Mouse (Mus musculus) neural tube, embryonic 13.5 days (tissue): ENCODE results near the gene Patl2. TPM values are rescaled to one million over a fixed set of nuclear protein-coding genes. Genes with fewer than 3 reads are reported as not detected.

Experiments
- ATAC-seq: fragments of 200-750 bp; cut with Nextera tagmentation; 2 replicates; pipeline ENCODE4 v1.8.0; 2017; ENCODE audit warnings: low read depth, mild to moderate bottlenecking, moderate TSS enrichment, moderate library complexity
- H3K27ac ChIP-seq: fragments of 300-500 bp; sonication (generic); replicated peaks from 2 replicates; pipeline ENCODE4 v1.5.1; 2015; ENCODE audit warnings: moderate library complexity, mild to moderate bottlenecking, inconsistent platforms
- H3K27me3 ChIP-seq: fragments of 300-500 bp; sonication (generic); 2 replicates; pipeline ENCODE4 v1.6.1; 2015; ENCODE audit warnings: mild to moderate bottlenecking, inconsistent platforms
- H3K36me3 ChIP-seq: fragments of 300-500 bp; sonication (generic); 2 replicates; pipeline ENCODE4 v1.6.1; 2015; ENCODE audit warnings: mild to moderate bottlenecking, inconsistent platforms
- H3K4me1 ChIP-seq: fragments of 300-500 bp; sonication (generic); replicated peaks from 2 replicates; pipeline ENCODE4 v1.6.1; 2015; ENCODE audit warnings: inconsistent platforms
- H3K4me2 ChIP-seq: fragments of 300-500 bp; sonication (generic); 2 replicates; pipeline ENCODE4 v1.6.1; 2015; ENCODE audit warnings: inconsistent platforms, mild to moderate bottlenecking, moderate library complexity
- H3K4me3 ChIP-seq: fragments of 300-500 bp; sonication (generic); 2 replicates; pipeline ENCODE4 v1.5.1; 2015; ENCODE audit warnings: mild to moderate bottlenecking, inconsistent platforms
- H3K9ac ChIP-seq: fragments of 300-500 bp; sonication (generic); 2 replicates; pipeline ENCODE4 v1.6.1; 2015; ENCODE audit warnings: moderate library complexity, mild to moderate bottlenecking, inconsistent platforms
- H3K9me3 ChIP-seq: fragments of 300-500 bp; sonication (generic); 2 replicates; pipeline ENCODE4 v1.6.1; 2016; ENCODE audit warnings: inconsistent platforms
- WGBS: fragments of 180-500 bp; shearing (Covaris S2); methylation state at CpG from one replicate; pipeline ENCODE4 v1.1.7; 2015; 5-methylcytosine and 5-hydroxymethylcytosine counted together
- polyA plus RNA-seq: library from polyadenylated mRNA; unstranded; fragments of >200 nt; fragmentation: Nextera tagmentation; extraction: Ambion mirVana; gene quantifications from 2 replicates; pipeline ENCODE4 v1.2.1, GENCODE M21; 2015

Gene Patl2
- polyA plus RNA-seq, 1 experiment from 2014 or later = not detected

- Histone ChIP-seq H3K4me3 (no peak overlapping the region), H3K4me2 (no peak overlapping the region), H3K27ac (no peak overlapping the region), H3K9me3 (no peaks in the 10 kb centered on the region), H3K4me1 (peaks cover 15% of the 10 kb centered on the region), H3K9ac (no peak overlapping the region), H3K27me3 (no peaks in the 10 kb centered on the region), H3K36me3 (no peaks in the 10 kb centered on the region)
- no peak for ATAC-seq
- 95% methylated on average over 1 of the region's 1 CpGs for WGBS
Measured at GRCm38 (mm10) chr2:122151221-122151620, 34.8 kb downstream of the Patl2 start.

- H3K9ac ChIP-seq = no peak overlapping the region
- no peak overlapping the region for H3K27ac ChIP-seq
- no peak overlapping the region for H3K4me3 ChIP-seq
- 80% methylated on average over 3 of the region's 3 CpGs for WGBS
- no peaks in the 10 kb centered on the region for H3K36me3 ChIP-seq
- H3K27me3 ChIP-seq = no peaks in the 10 kb centered on the region
- no peaks in the 10 kb centered on the region for H3K9me3 ChIP-seq
- H3K4me2 ChIP-seq = no peak overlapping the region
- H3K4me1 ChIP-seq = peaks cover 15% of the 10 kb centered on the region
- no peak for ATAC-seq
Measured at GRCm38 (mm10) chr2:122149716-122150115, 36.3 kb downstream of the Patl2 start.

GRCm38 (mm10) chr2:122149316-122149715 lies 36.7 kb downstream of the Patl2 start:
- no peaks in the 10 kb centered on the region for H3K27me3 ChIP-seq
- peaks cover 15% of the 10 kb centered on the region for H3K4me1 ChIP-seq
- no peak overlapping the region for H3K4me2 ChIP-seq
- no peaks in the 10 kb centered on the region for H3K36me3 ChIP-seq
- no peak for ATAC-seq
- WGBS = 90% methylated on average over 6 of the region's 6 CpGs
- H3K9me3 ChIP-seq = no peaks in the 10 kb centered on the region
- no peak overlapping the region for H3K27ac ChIP-seq
- H3K9ac ChIP-seq = no peak overlapping the region
- no peak overlapping the region for H3K4me3 ChIP-seq

- WGBS = 31% methylated on average over 18 of the region's 18 CpGs
- Histone ChIP-seq H3K36me3 (no peaks in the 10 kb centered on the region), H3K4me1 (peaks cover 15% of the 10 kb centered on the region), H3K4me2 (peak overlapping the region; percentile 87), H3K27me3 (no peaks in the 10 kb centered on the region), H3K4me3 (peak overlapping the region; percentile 68), H3K9me3 (no peaks in the 10 kb centered on the region), H3K9ac (peak overlapping the region; percentile 85), H3K27ac (no peak overlapping the region; the same call in 1 of the 2 replicates)
- 0 out of 2 replicates have a peak, but pooled peaks have one; percentile 16 for ATAC-seq
Measured at GRCm38 (mm10) chr2:122148242-122148917, 37.6 kb downstream of the Patl2 start.

GRCm38 (mm10) chr2:122147508-122148241 lies 38.3 kb downstream of the Patl2 start, which contains the start of gene B2m:
B2m (plus strand) TSS chr2:122147686.
- ATAC-seq = peak; percentile 98
- WGBS = under 1% methylated on average over 40 of the region's 40 CpGs
- H3K27ac ChIP-seq = peak within 1 kb of the TSS; percentile 68

GRCm38 (mm10) chr2:122146687-122147086 lies 39.3 kb downstream of the Patl2 start:
- H3K4me3 ChIP-seq = no peak overlapping the region
- no peaks in the 10 kb centered on the region for H3K36me3 ChIP-seq
- WGBS = 73% methylated on average over 6 of the region's 6 CpGs
- peaks cover 15% of the 10 kb centered on the region for H3K4me1 ChIP-seq
- no peak overlapping the region for H3K27ac ChIP-seq
- no peaks in the 10 kb centered on the region for H3K27me3 ChIP-seq
- ATAC-seq = no peak
- H3K9ac ChIP-seq = no peak overlapping the region
- no peaks in the 10 kb centered on the region for H3K9me3 ChIP-seq
- H3K4me2 ChIP-seq = peak overlapping the region; percentile 87; the same call in 1 of the 2 replicates

More at GRCm38 (mm10) chr2:122147508-122148241, 38.3 kb downstream of the Patl2 start, which contains the start of gene B2m:
- H3K4me1 ChIP-seq = peaks cover 15% of the 10 kb centered on the region
- peak within 1 kb of the TSS; percentile 68 for H3K4me3 ChIP-seq
- peak within 1 kb of the TSS; percentile 87 for H3K4me2 ChIP-seq
- peak within 1 kb of the TSS; percentile 85 for H3K9ac ChIP-seq
- no peaks in the 10 kb centered on the region for H3K27me3 ChIP-seq
- H3K9me3 ChIP-seq = no peaks in the 10 kb centered on the region
- H3K36me3 ChIP-seq = no peaks in the 10 kb centered on the region

- 73% methylated on average over 4 of the region's 4 CpGs for WGBS
- Histone ChIP-seq H3K9me3 (no peaks in the 10 kb centered on the region), H3K36me3 (no peaks in the 10 kb centered on the region), H3K27me3 (no peaks in the 10 kb centered on the region), H3K4me3 (no peak overlapping the region), H3K9ac (no peak overlapping the region), H3K27ac (no peak overlapping the region), H3K4me1 (peaks cover 15% of the 10 kb centered on the region), H3K4me2 (no peak overlapping the region)
- ATAC-seq = no peak
Measured at GRCm38 (mm10) chr2:122145756-122146155, 40.2 kb downstream of the Patl2 start.

- Histone ChIP-seq H3K4me2 (no peak overlapping the region), H3K4me1 (peaks cover 7% of the 10 kb centered on the region), H3K4me3 (no peak overlapping the region), H3K27ac (no peak overlapping the region), H3K27me3 (no peaks in the 10 kb centered on the region), H3K36me3 (no peaks in the 10 kb centered on the region), H3K9ac (no peak overlapping the region), H3K9me3 (no peaks in the 10 kb centered on the region)
- ATAC-seq = no peak
- 95% methylated on average over 3 of the region's 3 CpGs for WGBS
Measured at GRCm38 (mm10) chr2:122143111-122143510, 42.9 kb downstream of the Patl2 start.

GRCm38 (mm10) chr2:122141332-122141967 lies 44.5 kb downstream of the Patl2 start:
- Histone ChIP-seq H3K36me3 (no peaks in the 10 kb centered on the region), H3K4me1 (no peaks in the 10 kb centered on the region)

GRCm38 (mm10) chr2:122140815-122141214 lies 45.2 kb downstream of the Patl2 start:
- Histone ChIP-seq H3K4me2 (no peak overlapping the region), H3K27me3 (no peaks in the 10 kb centered on the region), H3K36me3 (no peaks in the 10 kb centered on the region), H3K27ac (no peak overlapping the region), H3K4me1 (no peaks in the 10 kb centered on the region), H3K4me3 (no peak overlapping the region), H3K9me3 (no peaks in the 10 kb centered on the region), H3K9ac (no peak overlapping the region)
- ATAC-seq = no peak
- 85% methylated on average over 2 of the region's 2 CpGs for WGBS

More at GRCm38 (mm10) chr2:122141332-122141967, 44.5 kb downstream of the Patl2 start:
- Histone ChIP-seq H3K9me3 (no peaks in the 10 kb centered on the region), H3K4me2 (no peak overlapping the region), H3K4me3 (no peak overlapping the region), H3K27me3 (no peaks in the 10 kb centered on the region), H3K27ac (no peak overlapping the region), H3K9ac (no peak overlapping the region)
- 75% methylated on average over 5 of the region's 5 CpGs for WGBS
- ATAC-seq = no peak

- Histone ChIP-seq H3K36me3 (no peaks in the 10 kb centered on the region), H3K27ac (no peak overlapping the region), H3K4me3 (no peak overlapping the region), H3K4me2 (no peak overlapping the region), H3K27me3 (no peaks in the 10 kb centered on the region), H3K9ac (no peak overlapping the region), H3K4me1 (no peaks in the 10 kb centered on the region), H3K9me3 (no peaks in the 10 kb centered on the region)
- ATAC-seq = no peak
- WGBS = 72% methylated on average over 5 of the region's 5 CpGs
Measured at GRCm38 (mm10) chr2:122137839-122138465, 48.0 kb downstream of the Patl2 start.

- Histone ChIP-seq H3K36me3 (no peaks in the 10 kb centered on the region), H3K27ac (no peak overlapping the region), H3K4me2 (no peak overlapping the region), H3K9ac (no peak overlapping the region), H3K4me1 (no peaks in the 10 kb centered on the region), H3K4me3 (no peak overlapping the region), H3K27me3 (no peaks in the 10 kb centered on the region), H3K9me3 (no peaks in the 10 kb centered on the region)
- 91% methylated on average over 2 of the region's 2 CpGs for WGBS
- no peak for ATAC-seq
Measured at GRCm38 (mm10) chr2:122132618-122133017, 53.4 kb downstream of the Patl2 start.
